Mouse (Mus musculus) right cerebral cortex, postnatal 25 days (tissue): ENCODE measurements around the gene Fbxl2.

Source experiments
- DNase-seq: peaks from one replicate; pipeline ENCODE4 v3.0.0; 2022

Fbxl2 gene

DNA sequence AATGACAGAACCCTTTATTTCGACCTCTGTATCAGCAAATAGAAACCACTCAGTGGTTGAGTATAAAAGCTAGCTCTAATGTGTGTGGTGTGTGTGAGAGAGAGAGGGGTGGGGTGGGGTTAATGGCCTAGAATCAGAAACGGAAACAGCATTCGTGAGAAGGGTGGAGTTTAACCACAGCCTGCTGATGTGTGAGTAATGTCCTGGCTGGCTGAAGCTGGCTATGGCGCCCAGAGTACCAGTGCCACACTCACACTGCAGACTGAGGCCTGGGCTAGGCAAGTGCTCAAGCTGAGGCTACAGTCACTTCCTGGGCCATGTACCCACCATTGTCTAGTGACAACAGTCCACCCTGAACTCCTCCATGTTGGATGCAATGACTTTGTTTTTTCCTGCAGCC, 29.6 kb downstream of the Fbxl2 start:
- no peak for DNase-seq

- no peak for DNase-seq
Measured at GRCm38 (mm10) chr9:114015724-114016123, 30.3 kb downstream of the Fbxl2 start.

DNA sequence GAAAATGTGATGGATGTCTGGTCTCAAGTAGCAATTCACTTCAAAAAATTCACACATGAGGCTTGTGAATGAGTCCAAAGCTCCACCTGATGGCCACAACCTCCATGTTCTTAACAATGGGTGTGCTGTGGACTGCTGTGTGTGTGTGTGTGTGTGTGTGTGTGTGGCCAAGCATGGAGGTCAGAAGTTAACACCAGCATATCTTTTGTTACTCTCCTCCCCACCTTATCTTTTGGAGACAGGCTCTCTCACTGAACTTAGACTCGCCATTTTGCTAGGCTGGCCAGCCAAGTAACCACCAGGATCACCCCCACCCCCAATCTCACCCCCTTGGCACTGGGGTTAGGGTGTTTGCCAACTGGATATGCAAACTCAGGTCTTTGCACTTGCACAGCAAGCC, 32.0 kb downstream of the Fbxl2 start:
- no peak for DNase-seq

DNA sequence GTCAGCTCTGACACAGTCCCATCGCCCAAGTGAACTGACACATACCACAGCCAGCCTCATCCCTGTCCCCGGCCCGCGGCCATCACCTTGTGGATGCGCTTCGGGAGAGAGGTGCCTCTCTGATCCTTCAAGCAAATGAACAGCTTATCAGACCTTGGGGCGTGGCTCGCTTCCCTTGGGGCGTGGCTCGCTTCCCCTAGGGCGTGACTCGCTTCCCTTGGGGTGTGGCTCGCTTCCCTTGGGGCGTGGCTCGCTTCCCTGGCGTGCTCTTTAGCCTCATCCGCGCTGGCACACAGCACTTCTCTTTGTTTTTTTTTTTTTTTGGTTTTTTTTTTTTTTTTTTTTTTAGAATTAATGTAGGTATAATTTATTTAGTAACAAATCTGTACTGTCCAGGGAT, 34.8 kb downstream of the Fbxl2 start:
- no peak for DNase-seq

GRCm38 (mm10) chr9:114009526-114009925, 36.5 kb downstream of the Fbxl2 start:
- DNase-seq = no peak

- DNase-seq = no peak
Measured at GRCm38 (mm10) chr9:114007850-114008350, 38.1 kb downstream of the Fbxl2 start.

- no peak for DNase-seq
Measured at GRCm38 (mm10) chr9:114006801-114007200, 39.2 kb downstream of the Fbxl2 start.

- DNase-seq = no peak
Measured at GRCm38 (mm10) chr9:113998311-113998710, 47.7 kb downstream of the Fbxl2 start.

- no peak for DNase-seq
Measured at GRCm38 (mm10) chr9:113992810-113993209, 53.2 kb downstream of the Fbxl2 start.

DNA sequence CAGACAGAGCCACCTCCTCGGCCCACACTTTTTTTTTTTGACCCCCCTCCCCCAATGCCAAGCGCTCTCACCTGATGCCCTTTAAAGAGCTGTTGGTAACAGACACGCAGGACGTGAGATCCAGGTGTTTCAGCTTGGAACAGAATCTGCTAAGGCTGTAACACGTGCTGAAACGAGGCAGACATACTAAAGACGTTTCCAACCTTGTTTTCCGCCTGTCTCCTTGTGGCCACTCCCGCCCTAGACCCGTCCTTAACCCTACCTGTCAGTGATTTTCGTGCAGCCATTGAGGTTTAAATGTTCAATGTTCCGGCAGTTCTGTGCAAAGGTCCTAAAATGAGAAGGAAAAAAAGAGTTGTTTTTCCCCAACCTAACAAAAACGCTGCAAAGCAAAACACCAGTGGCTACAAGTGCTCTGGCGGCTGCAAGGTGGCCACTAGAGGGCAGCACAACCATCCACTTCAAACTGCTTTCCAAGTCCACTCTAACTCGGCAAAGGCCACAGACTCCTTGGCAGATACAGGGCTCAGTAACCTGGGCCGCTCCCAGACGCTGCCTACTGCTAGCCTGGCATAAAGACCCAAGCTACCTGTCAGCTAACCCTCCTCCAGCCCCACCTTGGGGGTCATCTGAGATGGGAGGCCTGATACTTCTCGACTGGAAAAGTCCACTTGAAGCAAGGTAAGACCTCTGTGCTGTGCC, 55.3 kb downstream of the Fbxl2 start:
- DNase-seq = peak; percentile 71

- no peak for DNase-seq
Measured at GRCm38 (mm10) chr9:113984946-113985620, 60.9 kb downstream of the Fbxl2 start.

DNA sequence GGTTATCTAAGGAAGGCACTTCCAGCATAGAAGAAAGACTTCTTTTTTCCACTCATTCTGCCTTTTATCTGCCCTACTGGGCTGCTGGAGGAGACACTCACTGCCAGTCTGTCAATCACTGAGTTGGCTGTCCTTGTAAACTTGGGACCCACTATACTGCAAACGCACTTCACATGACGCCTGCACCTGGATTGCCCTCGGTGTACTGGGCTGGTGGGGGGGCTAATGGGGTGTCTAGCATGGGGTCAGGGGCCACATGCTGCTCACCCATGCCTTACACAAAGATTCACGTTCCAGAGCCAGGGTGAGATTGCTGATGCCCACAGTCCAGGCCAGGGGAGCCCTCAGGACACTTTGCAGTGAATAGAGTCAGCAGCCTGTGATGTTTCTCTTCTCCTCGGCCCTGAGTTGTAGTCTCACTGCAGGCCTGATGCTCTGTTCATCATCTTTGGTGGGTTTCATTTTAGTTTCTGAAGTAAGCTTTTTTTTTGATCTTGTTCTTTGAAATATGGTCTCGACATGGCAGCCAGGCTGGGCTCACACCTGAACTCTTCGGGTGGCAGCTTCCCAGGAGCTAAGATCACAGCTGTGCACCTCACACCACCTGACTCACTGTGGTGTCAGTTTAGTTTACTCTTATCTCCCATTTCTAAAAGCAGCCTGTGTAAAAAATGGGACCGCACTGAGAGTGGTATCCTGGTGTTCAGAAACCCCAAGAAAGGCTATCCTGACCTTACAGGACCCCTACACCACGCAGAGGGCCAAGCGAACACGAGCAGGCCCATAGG, 62.9 kb downstream of the Fbxl2 start:
- no peak for DNase-seq

GRCm38 (mm10) chr9:113982451-113982850, 63.5 kb downstream of the Fbxl2 start:
- DNase-seq = no peak

- DNase-seq = peak; percentile 37
Measured at GRCm38 (mm10) chr9:113981099-113981880, 64.7 kb downstream of the Fbxl2 start.

GRCm38 (mm10) chr9:113979356-113979755, 66.6 kb downstream of the Fbxl2 start:
- DNase-seq = no peak

DNA sequence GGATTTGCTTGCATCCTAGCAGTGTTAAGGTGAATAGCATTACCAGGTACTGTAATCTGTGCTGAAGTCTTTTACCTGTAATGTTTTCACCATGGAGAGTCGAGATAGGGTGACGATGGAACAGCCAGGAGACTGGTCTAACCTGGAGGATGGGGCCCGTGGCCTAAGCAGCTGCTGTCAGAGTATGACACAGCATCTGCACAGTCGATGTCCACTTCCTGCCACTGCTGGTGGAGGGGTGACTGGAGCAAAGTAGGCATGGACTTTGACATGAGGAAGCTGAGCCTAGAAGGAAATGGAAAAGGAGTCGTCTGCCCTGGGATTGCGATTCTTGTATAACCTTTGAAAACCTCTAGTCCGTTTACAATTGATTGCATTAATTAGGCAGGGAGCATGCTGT, 67.3 kb downstream of the Fbxl2 start:
- no peak for DNase-seq

DNA sequence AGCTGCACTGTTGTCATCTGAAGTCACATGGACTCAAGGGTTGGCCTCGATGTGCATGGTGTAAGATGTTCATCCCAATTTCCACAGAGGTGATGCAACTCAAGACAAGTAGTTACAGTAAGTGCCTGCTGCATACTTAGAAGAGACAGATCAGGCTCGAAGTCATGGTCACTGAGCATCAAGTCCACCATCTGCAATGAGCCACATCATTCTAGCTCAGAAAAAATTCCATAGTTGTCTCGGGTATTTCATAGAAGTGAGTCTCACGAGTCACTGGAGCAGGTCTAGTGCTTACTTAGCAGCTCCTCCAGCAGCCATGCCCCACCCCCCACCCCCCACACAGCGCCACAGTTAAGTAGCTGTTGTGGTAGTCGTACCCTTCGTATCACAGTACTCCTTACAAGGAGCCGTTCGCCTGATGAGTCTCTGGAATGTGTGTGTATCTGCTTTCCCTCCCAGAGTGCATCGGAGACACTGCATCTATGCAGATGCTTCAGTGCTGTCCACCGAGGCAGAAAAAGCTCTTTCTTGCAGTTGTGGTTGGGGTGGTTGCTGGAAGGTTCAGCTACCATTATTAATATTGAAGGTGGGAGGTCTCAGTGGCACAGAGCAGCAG, 68.7 kb downstream of the Fbxl2 start:
- no peak for DNase-seq

DNA sequence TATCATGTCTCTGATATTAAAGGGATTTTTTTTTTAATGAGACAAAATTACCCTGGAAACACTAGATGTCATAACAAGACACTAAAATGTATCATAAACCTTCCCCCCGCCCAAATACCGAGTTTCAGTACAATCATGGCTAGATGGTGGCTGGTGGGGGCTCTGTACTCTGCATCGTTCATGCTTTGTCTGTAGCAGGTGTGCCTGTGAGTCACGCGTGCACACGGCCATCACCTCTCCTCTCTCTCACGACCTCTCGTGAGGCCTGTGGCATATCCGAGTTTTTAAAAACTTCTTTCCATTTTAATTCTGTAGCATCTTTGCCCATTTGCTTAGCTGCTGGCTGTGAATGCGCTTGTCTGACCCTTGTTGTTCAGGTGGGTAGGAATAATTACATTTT, 69.7 kb downstream of the Fbxl2 start:
- no peak for DNase-seq

DNA sequence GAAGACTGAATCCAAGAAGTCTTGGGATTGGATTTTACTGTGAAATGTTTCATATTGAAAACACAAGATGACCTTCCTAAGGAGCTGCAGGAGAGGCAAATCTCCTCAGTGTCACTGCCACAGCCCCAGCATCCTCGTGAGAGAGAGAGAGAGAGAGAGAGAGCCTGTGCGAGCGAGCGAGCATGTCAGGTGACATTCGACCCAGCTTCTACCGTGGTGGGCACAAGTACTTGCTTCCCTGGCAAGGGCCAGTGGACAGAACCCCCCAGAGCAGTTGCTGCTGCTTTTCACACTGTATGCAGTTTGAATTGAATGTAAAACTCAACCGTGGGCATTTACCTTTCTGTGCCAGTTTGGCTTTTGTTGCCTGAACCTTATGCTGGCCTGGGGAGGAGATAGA, 70.5 kb downstream of the Fbxl2 start:
- no peak for DNase-seq

DNA sequence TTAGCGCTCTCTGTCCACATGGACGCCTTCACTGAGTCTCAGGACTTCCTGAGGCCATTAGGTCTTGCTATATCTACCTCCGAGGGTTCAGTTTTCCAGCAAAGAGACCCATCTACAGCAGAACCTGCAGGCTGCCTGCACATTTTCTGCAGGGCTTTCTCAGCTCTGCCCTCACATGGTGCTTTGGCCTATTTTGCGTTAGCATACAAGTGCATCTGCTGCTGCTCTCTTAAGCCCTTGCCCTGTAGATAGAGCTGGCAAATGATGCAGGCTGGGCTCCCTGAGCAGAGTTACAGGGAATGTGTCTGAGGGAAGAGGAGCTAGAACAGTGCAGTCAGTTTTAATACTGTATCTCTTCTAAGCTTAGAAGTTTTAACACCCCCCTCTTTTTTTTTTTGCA, 71.0 kb downstream of the Fbxl2 start:
- DNase-seq = no peak

DNA sequence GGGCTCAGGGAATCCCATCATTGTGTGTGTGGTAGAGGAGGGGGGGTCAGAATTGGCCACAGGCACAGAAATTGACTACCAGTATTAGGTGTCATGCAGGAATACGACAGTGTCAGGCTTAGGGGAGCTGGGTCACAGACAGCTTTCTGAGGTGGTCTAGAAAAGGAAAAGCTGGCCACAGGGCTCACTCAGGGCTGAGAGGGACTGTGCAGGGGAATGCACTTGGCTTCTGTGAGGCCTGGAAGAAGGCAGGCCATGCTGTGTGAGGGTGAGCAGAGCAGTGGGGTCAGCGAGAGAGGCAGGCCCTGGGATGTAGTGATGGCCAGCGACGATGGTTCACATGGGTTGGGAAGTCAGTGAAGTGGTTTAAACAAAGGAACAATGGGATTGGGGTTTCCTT, 72.1 kb downstream of the Fbxl2 start:
- DNase-seq = no peak

DNA sequence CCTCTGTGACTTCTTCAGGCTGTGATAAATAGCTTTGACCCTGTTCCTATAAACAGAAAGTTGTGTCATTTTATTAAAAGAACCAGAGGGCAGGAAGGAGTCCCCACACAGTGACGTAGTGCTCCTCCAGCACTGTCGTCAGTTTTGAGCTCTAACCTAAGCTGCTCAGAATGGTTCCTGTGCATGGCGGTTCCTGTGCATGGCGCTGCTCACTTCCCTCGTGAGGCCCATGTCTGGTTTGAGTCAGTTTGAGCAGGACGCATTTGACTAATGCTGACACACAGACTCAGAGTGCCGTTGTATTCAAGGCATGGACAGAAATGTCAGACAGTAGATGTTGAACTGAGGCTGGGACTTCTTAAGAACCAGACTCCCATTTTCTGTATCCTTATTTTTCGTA, 74.4 kb downstream of the Fbxl2 start:
- no peak for DNase-seq

DNA sequence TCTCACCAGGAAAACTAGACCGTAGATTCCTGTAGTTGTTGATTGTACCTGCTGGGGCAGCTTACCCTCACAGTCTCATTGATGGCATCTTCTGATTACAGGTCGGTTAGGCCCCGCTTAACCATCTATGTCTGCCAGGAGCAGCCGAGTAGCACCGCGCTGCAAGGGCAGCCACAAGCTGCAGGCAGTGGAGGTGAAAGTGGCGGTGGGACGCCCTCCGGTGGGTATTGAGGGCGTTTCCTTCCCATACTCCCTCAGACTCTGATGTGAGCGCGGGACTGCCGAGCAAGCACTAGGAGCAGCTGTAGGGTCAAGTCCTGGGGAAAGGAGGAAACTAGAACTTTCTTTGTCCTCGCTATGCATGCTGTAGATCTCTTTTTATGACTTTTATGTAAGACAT, 76.0 kb downstream of the Fbxl2 start:
- no peak for DNase-seq
